Mouse (Mus musculus): ENCODE data around the gene Serpinc1.

DNA sequence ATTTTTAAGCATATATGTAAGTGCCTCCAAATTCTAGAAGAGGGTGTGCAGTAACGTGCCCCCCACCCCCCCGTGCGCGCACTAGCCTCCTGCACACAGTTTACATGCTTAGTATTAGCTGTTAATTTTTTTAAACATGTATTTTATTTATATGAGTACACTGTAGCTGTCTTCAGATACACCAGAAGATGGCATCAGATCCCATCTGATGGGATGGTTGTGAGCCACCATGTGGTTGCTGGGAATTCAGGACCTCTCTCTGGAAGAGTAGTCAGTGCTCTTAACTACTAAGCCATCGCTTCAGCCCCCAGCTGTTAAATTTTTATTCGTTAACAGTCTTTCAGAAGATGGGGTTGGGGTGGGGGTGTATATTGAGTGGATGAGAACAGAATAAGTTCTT is 42.8 kb upstream of the Serpinc1 start:
- TF ChIP-seq CTCF (IDR thresholded peaks at IDR 0.05; ENCODE audit: borderline replicate concordance, extremely low read depth, insufficient read depth, insufficient read length) (no peak; the same call in 1 of the 2 replicates), POLR2A (IDR thresholded peaks at IDR 0.05; ENCODE audit: borderline replicate concordance, extremely low read depth, insufficient read depth, insufficient read length, poor library complexity, severe bottlenecking) (no peak)

All from brain, embryonic 14.5 days (tissue).